Mouse (Mus musculus) neural tube, embryonic 10.5 days (tissue): ENCODE measurements around the gene Espnl.

Experiments
- DNase-seq: peaks from one replicate; pipeline ENCODE4 v3.0.0-alpha.2; 2017; ENCODE audit warnings: low spot score; ENCODE audit errors: extremely low spot score

The Espnl gene

DNA sequence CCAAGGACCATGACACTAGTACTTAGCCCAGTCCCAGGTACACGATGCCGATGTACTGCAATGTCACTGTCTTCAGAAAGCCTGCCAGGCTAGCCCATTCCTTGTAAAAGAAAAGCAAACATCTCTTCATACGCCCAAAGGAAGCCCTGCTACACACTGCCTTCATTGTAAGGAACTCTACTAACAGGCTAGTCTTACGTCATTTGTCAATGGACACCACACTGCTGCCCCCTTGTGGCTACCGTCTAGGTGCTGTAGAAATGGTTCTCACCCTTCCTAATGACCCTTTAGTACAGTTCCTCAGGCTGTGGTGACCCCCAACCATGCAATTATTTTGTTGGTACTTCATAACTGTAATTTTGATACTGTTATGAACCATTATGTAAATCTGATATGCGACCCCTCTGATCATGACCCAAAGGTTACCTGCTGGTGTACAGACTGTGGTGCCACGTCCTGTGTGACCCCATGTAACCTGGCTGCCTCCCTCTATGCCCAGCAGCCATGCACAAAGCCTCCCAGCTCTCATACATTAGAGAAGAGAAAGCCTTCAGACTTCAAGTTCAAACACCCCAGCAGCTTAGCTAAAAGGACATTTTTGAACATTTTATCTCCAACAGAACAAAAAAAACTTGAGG lies 58.7 kb downstream of the Espnl start:
- DNase-seq: peak; percentile 74

DNA sequence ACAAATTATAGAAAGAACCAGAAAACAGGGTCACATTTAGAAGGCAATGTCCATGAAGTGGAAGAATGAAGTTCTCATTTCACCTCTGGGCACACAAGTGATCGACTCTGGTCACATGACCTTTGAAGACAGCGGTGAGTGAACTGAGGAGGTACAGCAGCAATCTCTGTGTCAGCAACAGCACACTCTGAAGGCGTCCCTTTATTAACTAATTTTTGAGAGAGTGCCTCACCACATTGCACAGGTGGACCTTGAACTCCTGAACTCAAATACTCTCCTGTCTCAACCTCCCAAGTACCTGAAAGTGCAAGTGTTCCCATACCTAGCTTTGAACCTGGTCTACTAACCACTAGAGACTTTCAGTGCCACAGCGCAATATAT lies 59.2 kb downstream of the Espnl start:
- DNase-seq: no peak

DNA sequence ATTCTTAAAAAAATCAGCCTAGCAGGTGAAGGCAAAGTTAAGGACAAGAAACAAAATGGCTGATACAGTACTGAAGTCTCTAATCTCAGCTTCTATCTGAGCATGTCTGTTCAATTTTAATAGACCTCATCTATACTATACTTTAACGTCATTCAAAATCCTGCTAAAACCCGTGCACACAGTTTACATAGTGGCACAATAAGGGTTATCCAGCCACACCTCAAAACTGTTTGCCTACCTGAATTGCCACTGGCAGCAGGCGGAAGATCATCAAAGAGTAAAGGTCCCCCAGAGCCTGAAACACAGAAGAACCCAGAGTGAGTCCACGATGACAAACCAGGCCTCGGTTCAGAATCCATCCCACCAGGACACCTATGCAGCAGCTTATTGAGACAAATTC lies 68.5 kb downstream of the Espnl start:
- DNase-seq: no peak

DNA sequence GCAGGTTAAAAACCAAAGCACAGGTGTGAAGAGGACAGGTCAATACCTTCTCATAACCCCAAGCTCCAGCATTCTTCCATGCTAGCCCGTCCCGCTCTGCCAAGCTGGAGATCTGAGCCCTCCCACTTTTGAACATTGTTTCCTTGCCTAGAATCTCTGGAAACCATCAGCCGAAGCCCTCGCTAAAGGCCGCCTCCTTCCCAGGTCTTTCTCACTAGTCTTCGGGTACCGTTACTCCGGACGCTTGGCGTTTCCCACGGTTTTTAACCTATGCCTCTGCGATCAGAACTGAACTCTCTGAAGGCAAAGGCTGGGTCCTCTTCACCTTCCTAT lies 76.0 kb downstream of the Espnl start:
- DNase-seq: no peak
